Mouse (Mus musculus) cerebellum, postnatal 36 days (tissue): Measurements from ENCODE around the gene Rnf10.
"Not testable (repeated sequence)": the region's sequence is repeated elsewhere in the genome, so short reads cannot be mapped to it uniquely, and the experiment has no call there.

Experiments used
- DNase-seq, 2 experiments: peaks; one replicate each; pipeline ENCODE4 v3.0.0; 2021 to 2022; ENCODE audit warnings: mixed read lengths in 2 of 2

Gene Rnf10

DNA sequence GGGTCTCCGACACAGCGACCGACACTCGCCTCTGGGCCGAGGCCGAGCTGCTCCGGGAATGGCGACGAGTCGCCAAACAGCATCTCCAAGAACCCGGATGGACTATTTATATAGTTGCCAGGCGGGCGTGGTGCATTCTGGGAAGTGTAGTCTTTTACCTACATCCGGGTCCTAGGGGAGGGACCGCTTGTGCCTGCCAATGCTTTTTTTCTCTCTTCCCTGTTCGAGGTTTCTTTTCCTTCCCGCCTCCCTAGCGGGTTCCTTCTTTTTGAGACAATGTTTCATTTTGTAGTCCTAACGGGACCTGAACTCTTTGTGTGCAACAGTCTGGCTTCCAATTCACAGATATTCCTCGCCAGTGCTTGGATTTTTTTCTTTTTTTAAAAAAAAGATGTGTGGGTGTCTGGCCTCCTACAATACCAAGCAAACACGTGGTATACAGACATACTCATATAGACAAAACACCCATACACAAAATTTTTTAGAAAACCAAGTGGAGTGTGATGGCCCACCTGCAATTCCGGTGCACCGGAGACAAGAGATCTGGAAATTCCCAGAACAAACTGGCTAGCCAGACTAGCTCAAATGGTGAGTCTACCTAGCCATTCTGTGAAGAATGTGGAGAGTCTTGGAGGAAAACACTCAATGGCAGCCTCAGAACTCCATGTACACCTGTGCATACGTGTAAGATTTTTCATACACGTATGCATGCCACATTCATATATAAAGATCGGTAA, at the start of gene Rnf10:
Rnf10 (minus strand) TSS at position 87 of the 737 bp plus-strand sequence.
- peak; percentile 95 to 100 for DNase-seq

DNA sequence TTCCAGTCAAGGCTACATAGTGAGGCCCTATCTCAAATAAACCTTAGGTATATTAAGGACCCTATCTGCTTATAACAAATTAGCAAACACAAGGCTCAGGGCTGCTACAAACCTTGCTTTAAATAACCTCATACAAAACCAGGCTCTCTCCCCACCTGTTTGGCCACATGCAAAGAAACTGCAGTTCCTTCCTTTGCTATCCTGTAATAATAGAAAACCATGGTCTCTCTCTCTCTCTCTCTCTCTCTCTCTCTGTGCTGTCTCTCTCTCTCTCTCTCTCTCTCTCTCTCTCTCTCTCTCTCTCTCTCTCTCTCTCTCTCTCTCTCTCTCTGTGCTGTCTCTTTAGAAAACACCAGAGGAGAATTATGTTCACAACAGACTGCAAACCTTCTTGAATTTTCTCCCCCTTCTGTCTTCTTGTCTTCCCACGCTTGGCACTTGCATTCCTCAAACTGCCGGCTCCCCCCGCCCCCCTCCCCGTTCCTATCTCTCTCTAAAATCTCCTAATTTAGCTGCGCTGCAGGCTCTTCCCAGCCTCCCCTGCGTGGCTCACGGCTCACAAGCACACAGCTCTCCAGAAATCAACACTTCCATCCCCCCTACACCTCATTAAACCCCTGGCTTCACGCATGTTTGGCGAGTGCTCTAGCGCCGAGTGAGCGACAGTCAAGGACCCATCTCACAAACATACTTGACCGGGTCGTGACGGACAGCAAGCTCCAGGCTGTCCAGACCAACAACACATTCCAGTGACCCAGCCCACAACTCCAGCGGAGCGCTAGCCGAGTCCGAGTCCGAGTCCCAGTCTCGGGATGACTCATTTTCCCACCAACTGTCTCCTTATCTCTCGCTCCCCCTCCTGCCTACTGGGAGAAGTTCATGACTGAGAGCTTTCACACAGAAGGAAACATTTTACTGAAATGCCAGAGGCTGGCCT, 46.6 kb upstream of the Rnf10 start:
- DNase-seq: peak; percentile 72 to 80

DNA sequence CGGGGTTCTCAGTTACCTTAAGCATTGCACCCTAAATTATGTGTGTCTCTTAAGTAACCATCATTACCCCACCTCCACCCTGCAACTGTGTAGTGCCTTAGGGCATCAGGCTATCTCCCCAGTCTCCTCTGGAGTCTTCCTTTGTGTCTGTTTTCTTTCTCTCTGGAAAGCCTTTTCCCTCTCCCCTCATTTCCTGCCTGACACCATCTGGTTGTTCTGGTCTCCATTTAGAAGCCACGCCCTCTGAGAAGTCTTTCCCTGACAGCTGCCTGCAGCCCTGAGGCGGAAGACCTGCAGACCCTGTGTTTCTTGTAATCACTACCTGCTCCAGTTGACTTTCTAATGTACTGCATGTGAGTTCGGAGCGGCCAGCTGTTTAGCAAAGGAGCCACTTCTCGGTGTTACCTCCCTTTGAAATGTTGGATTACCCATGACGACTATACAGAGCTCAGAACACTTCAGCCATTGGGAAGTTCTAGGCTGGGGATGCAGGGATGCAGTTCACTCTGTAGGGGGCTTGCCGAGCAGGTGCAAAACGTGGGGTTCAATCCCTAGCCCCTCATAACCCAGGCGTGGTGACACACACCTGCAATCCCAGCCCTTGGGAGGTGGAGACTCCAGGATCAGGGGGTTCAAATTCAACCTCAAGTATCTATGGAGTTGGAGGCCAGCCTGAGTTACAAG, 45.1 kb upstream of the Rnf10 start:
- DNase-seq: no peak

DNA sequence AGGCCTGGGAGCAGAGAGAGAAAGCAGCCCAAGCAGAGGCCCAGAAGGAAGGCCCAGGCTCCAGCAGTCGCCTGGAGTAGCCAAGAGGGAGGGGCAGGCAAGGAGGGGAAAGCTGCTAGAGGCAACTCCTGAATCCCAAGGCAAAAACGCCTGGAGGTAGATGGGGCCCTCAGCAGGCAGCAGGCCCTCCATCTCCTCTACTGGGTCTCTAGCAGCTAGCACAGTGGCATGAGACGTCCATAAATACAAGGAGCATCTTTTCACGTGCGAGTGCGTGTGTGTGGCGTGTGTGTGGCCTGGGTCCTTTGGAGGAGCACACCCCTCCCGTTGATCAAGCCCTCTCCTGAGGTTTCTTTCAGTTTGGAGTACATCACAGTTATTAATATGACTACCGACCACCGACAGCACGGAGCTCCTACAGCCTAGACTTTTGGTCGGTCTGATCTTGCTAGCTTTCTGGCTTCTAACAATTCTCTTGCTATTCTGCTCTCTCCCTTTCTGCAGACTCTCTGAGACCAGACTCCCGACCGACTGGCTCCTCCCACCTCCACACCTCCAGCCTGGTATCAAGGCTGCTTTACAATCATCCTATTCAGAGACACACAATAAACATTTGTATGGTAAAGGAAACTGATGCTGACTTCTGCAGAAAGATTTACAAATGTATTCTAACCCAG, 44.4 kb upstream of the Rnf10 start:
- no peak for DNase-seq

DNA sequence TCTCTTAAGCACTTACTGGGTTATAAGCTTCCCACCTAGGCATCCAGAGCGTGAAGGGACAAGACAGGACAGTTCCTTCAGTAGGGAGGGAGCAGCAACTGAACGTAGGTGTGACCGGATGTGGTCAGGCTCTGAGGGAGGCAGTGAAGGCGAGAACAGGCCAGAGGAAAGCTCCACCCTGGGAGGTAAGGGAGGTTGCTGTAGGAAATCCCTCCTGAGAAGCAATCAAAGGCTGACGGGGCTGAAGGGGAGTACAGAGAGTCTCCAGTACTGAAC, 40.9 kb upstream of the Rnf10 start:
- no peak for DNase-seq

DNA sequence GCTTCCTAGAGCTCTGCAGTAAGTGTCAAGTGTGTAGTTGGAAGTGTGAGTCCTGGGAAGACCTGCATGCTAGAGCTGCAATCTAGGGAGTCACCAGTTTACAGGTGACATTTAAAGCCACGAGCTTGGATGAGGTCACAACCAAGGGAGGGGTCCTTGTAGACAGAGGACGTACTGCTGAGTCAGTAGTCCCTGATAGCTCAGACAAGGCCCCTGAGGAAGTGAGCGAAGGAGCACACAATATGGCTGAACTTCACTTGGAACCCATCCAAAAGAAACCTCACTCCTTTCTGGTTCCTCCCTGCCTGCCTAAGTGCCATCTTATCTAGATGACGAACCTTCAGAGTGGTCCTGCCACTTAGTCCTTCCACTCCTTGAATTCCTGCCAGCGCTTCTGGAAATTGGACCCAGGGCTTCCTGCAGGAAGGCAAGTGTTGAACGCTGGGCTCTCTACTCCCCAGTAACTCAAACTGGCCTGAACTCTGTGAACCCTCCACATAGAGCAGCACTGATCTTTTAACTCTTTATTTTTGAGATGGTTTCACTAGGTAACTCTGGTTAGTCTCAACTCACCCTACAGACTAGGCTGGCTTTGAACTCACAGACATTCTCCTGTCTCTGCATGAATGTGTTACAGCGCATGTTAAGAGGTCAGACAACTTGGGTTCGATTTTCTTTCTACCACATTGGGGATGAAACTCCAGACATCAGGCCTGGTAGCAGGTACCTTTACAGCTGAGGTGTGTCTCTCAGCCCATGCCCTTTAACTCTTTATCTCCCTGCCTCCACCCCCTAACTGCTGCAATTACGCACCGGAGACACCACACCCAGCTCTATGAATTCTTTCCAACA, 40.3 kb upstream of the Rnf10 start:
- no peak for DNase-seq

DNA sequence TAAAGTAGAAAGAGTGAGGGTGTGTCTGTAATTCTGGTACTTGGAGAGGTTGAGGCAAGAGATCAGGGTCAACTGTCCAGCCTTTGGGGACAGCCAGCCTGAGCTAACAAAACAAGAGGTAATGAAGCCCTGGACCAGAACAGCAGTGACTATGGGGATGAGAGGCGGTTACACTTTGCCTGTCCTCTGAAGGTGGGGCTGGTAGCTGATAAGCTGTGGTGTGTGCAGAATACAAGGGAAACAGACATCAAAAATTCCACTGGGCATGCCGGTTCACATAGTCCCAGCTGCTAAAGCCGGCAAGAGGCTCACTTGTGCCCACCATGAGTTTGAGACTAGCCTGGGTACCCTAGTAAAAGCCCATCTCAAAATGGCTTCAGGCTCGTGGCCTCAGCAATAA, 39.7 kb upstream of the Rnf10 start:
- DNase-seq: no peak

DNA sequence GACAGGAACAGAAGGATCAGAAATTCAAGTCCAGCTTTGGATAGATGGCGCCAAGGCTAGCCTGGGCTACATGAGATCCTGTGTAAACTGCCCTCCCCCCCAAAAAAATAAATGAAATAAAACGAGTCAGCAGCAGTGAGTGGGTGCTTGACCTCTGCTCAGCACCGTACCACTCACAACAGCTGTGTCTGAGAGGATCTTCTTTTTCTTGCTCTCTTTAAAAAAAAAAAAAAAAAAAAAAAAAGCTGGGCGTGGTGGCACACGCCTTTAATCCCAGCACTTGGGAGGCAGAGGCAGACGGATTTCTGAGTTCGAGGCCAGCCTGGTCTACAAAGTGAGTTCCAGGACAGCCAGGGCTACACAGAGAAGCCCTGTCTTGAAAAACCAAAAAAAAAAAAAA, 29.5 kb upstream of the Rnf10 start:
- DNase-seq: not testable (repeated sequence)

DNA sequence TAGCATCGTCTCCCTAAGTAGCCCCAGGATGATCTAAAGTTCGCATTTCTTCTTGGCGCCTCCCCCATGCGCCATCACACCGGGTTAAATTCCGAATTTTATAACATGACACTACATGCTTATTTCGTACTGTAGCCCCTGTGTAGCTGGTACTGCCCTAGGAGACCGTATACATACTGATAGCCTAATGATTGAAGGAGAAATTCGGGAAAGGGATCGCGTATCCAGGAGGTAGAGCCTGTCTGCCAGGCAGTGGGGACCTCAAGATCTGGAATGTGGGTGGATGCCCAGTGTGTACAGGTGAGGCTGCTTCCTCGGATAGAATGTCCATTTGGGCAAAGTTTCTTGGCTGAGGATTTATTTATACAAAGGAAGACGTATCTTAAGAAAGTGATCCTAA, 28.9 kb upstream of the Rnf10 start:
- no peak for DNase-seq

DNA sequence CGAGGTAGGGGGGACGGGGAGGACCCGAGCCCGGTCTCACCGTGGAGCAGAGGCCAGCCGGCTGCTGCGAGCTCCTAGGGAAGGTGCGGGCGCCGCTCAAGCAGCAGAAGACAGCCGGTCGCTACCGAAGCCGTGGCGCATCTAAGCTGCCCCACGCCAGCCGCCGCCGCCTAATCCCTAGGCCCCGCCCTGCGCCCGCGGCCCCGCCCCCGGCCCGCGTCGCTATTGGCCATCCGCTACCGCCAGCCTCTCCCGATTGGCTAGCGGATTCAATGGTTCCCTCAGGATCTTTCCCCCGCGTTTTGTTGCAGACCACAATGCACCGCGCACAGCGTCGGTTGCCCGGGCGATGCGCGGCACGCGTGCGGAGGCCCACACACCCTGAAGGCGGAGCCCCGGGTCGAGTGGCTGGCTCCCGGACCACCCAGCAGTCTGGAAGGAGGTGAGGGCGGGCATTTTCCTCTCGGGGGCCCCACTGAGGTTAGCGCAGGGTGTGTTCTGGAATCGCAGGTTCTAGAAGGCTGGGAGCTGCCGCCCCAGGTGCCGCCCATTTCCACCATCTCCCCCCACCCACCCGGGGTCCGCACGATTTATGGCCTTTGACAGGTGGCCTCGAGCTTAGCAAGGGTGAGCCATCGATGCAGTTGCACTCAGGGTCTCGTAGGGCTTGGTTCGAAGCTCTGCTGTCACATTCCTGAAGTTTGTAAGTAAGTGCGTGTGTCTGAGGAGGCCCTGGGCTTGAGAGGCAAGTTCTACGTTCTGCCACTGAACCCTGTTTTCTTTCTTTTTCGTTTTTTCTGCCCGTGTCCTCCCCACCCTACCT, 28.3 kb upstream of the Rnf10 start, which contains the start of gene Dynll1:
Dynll1 (minus strand) TSS at position 208 of the 823 bp plus-strand sequence.
- DNase-seq: peak; percentile 99 to 100

DNA sequence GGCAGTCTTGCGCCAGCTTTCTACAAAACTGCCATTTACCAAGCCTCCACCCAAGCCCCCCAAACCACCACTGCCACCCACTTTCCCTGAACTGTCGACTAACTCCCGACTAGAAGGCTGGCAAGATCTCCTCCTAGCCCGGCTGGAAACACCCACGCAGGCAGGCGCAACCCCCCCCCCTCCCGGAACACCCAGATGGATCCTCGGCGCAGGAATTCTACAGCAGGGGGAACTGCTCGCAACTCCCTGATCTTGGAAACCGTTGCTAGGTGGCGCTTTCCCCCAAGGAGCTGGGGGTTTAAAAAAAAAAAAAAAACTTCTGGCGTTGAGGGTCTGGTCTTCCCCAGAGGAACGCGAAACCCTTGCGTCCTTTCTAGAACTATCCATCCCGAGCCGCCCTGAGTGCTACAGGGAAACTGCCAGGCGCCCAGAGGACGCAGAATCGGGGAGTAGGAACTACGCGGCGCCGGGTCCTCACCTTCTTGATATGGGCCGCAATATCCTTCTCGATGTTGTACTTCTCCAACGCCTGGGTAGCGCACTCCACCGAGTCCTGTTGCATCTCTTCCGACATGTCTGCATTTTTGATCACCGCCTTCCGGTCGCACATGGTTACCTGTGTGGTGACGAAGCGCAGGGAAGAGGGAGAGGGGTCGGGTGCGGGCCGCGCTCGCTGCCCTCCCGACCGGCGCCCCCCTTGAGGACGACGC, 27.5 kb upstream of the Rnf10 start:
- peak; percentile 52 to 55 for DNase-seq

DNA sequence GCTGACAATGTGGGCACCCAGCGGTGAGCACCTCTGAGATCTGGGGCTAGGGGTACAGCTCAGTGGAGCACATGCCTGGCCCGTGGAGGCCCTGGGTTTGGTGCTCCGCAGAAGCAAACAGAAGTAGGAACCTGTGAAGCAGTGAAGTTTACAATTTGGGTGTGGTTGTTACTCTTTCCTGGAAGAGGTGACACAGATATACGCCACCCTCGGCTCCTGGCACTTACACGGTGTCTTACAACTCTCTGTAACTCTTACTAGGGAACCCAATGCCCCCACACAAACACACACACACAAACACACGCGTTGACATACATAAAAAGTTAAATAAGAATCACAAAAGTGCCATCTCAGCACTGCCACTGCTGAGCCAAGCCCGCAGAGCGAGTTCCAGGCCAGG, 23.6 kb upstream of the Rnf10 start:
- DNase-seq: no peak

DNA sequence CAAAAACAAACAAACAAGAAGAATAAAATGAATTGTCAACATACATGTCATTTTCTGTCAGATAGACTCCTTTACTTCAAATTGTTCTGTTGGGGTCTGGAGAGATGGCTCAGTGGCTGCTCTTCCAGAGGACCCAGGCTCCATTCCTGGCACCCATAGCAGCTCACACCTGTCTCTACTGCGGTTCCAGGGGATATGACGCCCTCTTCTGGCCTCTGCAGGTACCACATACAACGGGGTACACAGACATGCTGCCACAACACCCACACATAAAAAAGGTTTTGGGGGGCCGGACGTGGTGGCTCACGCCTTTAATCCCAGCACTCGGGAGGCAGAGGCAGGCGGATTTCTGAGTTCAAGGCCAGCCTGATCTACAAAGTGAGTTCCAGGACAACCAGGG, 21.5 kb upstream of the Rnf10 start:
- no peak for DNase-seq

DNA sequence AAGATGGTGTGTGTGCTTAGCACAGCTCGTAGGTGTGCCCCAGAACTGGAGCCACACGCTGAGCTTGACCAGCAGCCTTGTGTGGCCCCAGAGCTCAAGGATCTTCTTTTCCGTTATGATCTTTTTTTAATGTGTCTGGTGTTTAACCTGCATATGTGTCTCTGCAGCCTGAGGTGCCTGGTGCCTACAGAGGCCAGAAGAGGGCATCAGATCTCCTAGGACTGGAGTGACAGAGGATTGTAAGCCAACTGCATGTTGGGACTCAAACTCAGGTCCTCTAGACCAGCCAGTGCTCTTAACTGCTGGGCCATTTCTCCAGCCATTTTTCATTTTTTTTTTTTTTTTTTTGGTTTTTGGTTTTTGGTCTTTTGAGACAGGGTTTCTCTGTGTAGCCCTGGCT, 12.0 kb upstream of the Rnf10 start:
- DNase-seq: no peak

DNA sequence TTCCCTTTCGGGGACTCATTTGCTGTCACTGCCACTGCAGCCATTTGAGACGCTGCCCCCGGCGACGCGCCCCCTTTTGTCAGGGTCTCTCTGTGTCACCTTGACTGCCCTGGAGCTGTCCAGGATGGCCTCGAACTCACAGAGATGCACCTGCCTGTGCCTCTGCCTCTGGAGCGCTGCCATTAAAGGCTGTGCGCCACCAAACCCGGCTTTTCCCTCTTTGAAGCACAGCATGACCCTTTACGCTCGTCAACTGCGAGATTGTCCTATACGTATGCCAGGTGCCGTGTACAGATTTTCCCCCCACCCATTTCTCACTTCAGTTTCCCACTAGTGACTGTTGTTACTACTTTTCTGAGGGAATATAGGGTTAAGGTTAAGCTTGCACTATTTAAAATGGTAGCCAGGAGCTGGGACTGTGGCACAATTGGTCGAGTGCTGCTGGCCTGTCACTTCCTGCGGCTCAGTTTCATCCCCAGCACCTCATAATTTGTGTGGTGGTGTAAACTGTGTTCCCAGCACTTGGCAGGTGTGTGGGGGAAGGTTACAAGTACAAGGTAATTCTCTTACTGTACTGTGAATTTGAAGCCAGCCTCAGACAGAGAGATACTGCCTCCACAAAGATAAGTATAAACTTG, 7.5 kb upstream of the Rnf10 start:
- DNase-seq: peak in 1 of 2 experiments; percentile 34

DNA sequence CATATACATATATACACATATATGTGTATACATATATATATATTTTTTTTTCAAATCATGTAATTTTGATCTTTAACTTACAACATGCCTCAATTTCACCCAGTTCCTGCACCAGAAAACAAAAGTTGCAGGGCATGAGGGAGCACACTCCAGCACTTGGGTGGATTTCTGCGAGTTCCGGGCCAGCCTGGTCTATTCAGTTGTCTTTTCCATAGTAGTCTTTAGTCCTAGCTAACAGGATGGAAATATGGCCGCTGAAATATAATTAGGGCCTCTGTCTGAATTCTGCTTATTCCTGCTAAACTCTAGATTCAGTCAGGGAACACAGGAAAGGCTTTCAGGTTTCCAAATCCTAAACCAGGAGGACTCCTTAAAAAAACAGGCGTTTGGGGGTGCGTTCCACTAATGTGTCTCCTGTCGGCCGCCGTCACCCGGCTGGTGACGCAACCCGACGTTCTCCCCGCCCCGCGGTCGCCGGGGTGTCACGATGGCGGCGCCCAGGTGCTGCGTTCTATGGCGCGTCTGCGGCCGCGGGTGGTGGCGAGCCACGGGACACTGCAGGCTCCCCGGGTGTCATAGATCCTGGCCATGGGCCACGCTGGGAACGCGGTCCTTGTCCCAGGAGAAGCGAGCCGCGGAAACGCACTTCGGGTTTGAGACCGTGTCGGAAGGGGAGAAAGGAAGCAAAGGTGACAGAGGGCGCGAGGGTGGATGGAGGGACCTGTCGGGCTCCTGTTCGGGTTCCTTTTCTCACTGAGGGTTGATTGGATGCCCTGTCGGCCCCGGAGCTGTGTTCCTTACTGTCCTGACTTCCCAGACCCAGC, 6.7 kb upstream of the Rnf10 start, which contains the start of gene Coq5:
Coq5 (plus strand) TSS at position 441 of the 824 bp plus-strand sequence.
- DNase-seq: peak; percentile 93

DNA sequence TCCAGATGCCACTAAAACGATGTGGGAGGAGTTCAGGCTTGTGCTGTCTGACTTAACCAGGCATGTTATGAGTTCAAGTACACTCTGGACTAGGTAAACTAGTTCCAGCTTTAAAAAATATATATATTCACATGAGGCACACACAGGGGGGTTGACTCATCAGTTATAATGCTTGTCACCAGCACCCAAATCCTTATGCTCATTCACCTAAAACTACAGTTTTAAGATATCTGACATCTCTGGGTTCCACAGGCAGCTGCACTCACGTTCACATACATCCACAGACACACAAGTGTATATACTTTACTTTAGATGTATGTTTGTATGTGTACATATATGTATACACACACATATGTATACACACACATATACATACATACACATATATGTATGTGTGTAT, 6.1 kb upstream of the Rnf10 start:
- DNase-seq: no peak

DNA sequence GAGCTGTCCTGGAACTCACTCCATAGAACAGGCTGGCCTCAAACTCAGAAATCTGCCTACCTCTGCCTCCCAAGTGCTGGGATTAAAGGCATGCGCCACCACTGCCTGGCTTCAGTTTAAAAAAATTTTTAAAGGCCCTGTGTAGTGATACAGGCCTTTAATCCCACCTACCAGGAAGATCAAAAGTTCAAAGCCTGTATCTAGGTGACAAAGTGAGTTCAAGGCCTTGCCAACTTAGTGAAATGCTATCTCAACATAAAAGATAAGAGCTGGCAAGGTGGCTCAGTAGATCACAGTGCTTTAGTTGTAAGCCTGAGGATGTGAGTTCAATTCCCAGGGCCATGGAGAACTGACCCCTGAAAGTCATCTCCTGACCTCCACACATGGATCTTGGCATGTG, 5.4 kb upstream of the Rnf10 start:
- DNase-seq: no peak

DNA sequence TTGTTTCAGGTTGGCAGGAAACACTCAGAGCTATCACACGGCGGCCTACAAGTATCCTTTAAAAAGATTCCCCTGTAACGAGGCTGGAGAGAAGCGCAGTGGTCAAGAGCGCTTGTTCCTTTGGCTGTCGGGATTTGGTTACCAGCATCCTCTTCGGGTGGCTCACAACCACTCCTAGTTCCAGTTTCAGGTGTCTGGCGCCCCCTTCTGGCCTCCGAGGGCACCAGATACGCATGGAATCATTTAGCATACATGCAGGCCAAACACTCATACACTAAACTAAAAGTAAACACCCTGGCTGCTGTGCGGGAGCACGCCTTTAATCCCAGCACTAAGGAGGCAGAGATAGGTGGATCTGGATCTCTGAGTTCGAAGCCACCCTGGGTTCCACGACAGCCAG, 3.3 kb upstream of the Rnf10 start:
- DNase-seq: peak in 1 of 2 experiments; percentile 29
